13 mouse cellular contexts compared by ENCODE assay signal in genomic region chr13:112840241-112841087, GRCm38 (mm10). TPM values are rescaled to one million over a fixed set of nuclear protein-coding genes. Genes with fewer than 3 reads are reported as not detected.
A peak's percentile ranks its signal among the peaks of the same experiment; 100 is the strongest.
DNase-seq lines count a peak whose midpoint lies in the region; ATAC-seq lines count a peak whose summit lies in the region.
"Had no signal": no experiment of that assay in that cellular context is flagged by ENCODE, and none has a peak within 500 bp of the region (broad histone marks: within the 10 kb centered on the region; RNA-seq: fewer than 3 reads in every experiment).

No protein-coding gene starts in this region.

- peak; percentile 85 for ATAC-seq in frontal cortex, adult (ENCODE audit: low TSS enrichment)
- ATAC-seq in cerebellum, adult (ENCODE audit: insufficient number of reproducible peaks, low FRiP score, low TSS enrichment) = no peak
- ATAC-seq: hindbrain, embryonic 16.5 days had no signal

- DNase-seq in frontal cortex, postnatal 10 days (ENCODE audit: low spot score in 2 of 2) = no peak
- DNase-seq in right cerebral cortex, adult 18-20 months = peak; percentile 45
- DNase-seq in right cerebral cortex, postnatal 4 days = no peak
- DNase-seq in left cerebral cortex, adult 8-10 months (ENCODE audit: low spot score in 2 of 2) = peak; percentile 33 to 35
- DNase-seq in telencephalon, adult 2 months (ENCODE audit: low read depth, low spot score) = peak; percentile 41
- DNase-seq in cerebellum, adult 11-12 months = no peak
- DNase-seq: adrenal gland, postnatal 10 days; heart, adult 18-20 months; kidney, adult 2 months; lung, postnatal 4 days had no signal

RNA-seq across cellular contexts. Expression of gene Plpp1, which starts 39.9 kb away (rescaled TPM):
- 10 to 100 TPM; 28.5 to 32.2 (median 29.3) TPM for total RNA-seq in left cerebral cortex, adult 8-10 months (2022)

Comparison
In these comparisons a context has a peak if more than half of its experiments do, and no peak if none do; other contexts are left out.
1. DNase-seq: peak in right cerebral cortex, adult 18-20 months (single experiment), left cerebral cortex, adult 8-10 months (2 of 2) and telencephalon, adult 2 months (single experiment); none in frontal cortex, postnatal 10 days (0 of 2), right cerebral cortex, postnatal 4 days (single experiment) and cerebellum, adult 11-12 months (single experiment).